Mouse (Mus musculus): Measurements from ENCODE around the gene Mcam.

- TF ChIP-seq FLI1 (IDR thresholded peaks at IDR 0.05; ENCODE audit: low read length) (no peak), GATA1 (IDR thresholded peaks at IDR 0.05; ENCODE audit: borderline replicate concordance, low read length) (no peak)
Measured at GRCm38 (mm10) chr9:44178811-44179210, 44.5 kb downstream of the Mcam start.

Data from megakaryocyte, embryonic 14.5 days (primary cell).